Mouse (Mus musculus) liver, embryonic 14.5 days (tissue): ENCODE data around the gene Gm6904. TPM values are rescaled to one million over a fixed set of nuclear protein-coding genes. Genes with fewer than 3 reads are reported as not detected.
A peak's percentile ranks its signal among the peaks of the same experiment; 100 is the strongest.

Experiments used
- ATAC-seq: fragments of 200-750 bp; cut with Nextera tagmentation; 2 replicates; pipeline ENCODE4 v1.8.0; 2017; ENCODE audit warnings: moderate number of reproducible peaks, mild to moderate bottlenecking, moderate library complexity; ENCODE audit not compliant: insufficient read depth
- DNase-seq, 3 experiments: peaks; one replicate each; pipeline ENCODE4 v3.0.0-alpha.2; 2012 to 2013; ENCODE audit warnings: low read depth in 3 of 3, low spot score in 3 of 3
- H3K27ac ChIP-seq: fragments of 300-500 bp; sonication (generic); 2 replicates; pipeline ENCODE4 v1.5.1; 2014; ENCODE audit warnings: moderate library complexity, mild to moderate bottlenecking, control low read depth, inconsistent platforms
- H3K27me3 ChIP-seq: fragments of 300-500 bp; sonication (generic); 2 replicates; pipeline ENCODE4 v1.6.1; 2014; ENCODE audit warnings: mild to moderate bottlenecking, low read length, moderate library complexity; ENCODE audit not compliant: control insufficient read depth, insufficient read depth
- H3K36me3 ChIP-seq: fragments of 300-500 bp; sonication (generic); replicated peaks from 2 replicates; pipeline ENCODE4 v1.6.1; 2014; ENCODE audit warnings: low read depth; ENCODE audit not compliant: control insufficient read depth, insufficient read depth
- H3K4me1 ChIP-seq, 2 experiments: fragments of 200-500 bp in 1 of 2; fragments of 300-500 bp in 1 of 2; sonication (generic) in 1 of 2; replicated peaks; 2 replicates each; pipeline ENCODE4 v1.6.1; 2012 to 2014; ENCODE audit warnings: antibody characterized with exemption in 1 of 2, inconsistent platforms in 1 of 2, low read length in 1 of 2; ENCODE audit not compliant: control insufficient read depth in 2 of 2, insufficient read depth in 2 of 2
- H3K4me2 ChIP-seq: fragments of 300-500 bp; sonication (generic); 2 replicates; pipeline ENCODE4 v1.6.1; 2014; ENCODE audit warnings: low read depth, mild to moderate bottlenecking, control low read depth, moderate library complexity
- H3K4me3 ChIP-seq, 2 experiments: fragments of 200-500 bp in 1 of 2; fragments of 300-500 bp in 1 of 2; sonication (generic) in 1 of 2; 2 replicates each; pipeline ENCODE4 v1.5.1; 2012 to 2014; ENCODE audit warnings: low read depth in 2 of 2, low read length in 2 of 2, mild to moderate bottlenecking in 2 of 2, control low read depth in 1 of 2, inconsistent platforms in 1 of 2, moderate library complexity in 1 of 2; ENCODE audit not compliant: insufficient read depth in 1 of 2
- H3K9ac ChIP-seq: fragments of 300-500 bp; sonication (generic); replicated peaks from 2 replicates; pipeline ENCODE4 v1.6.1; 2014; ENCODE audit warnings: mild to moderate bottlenecking, control low read depth, moderate library complexity
- H3K9me3 ChIP-seq: fragments of 300-500 bp; sonication (generic); 2 replicates; pipeline ENCODE4 v1.6.1; 2016; ENCODE audit warnings: low read length, mixed read lengths; ENCODE audit not compliant: control insufficient read depth
- CTCF ChIP-seq: IDR thresholded peaks from 2 replicates; pipeline ENCODE4 v1.5.1; 2016; ENCODE audit warnings: antibody characterized with exemption, low read depth, control low read depth
- EP300 ChIP-seq: IDR thresholded peaks from 2 replicates; pipeline ENCODE4 v1.6.1; 2016; ENCODE audit warnings: antibody characterized with exemption, low read depth
- WGBS: fragments of 180-500 bp; shearing (Covaris S2); extraction: QIAGEN DNeasy Blood & Tissue Kit; methylation state at CpG from one replicate; pipeline ENCODE4 v1.1.7; 2014; ENCODE audit not compliant: insufficient replicate concordance; 5-methylcytosine and 5-hydroxymethylcytosine counted together
- polyA plus RNA-seq, 2 experiments: library from polyadenylated mRNA; depleted of rRNA in 1 of 2; stranded (reverse) in 1 of 2; unstranded in 1 of 2; fragments of >200 nt; fragmentation: Nextera tagmentation in 1 of 2; extraction: Ambion mirVana in 1 of 2; gene quantifications; 2 replicates each; pipeline versions ENCODE4 v1.2.1 to v1.2.3; 2012 to 2014

The Gm6904 gene
- polyA plus RNA-seq, 2 experiments, result not detected

- peak overlapping the region; percentile 84 for H3K27ac ChIP-seq
- H3K4me2 ChIP-seq, result peak overlapping the region; percentile 96
- H3K9ac ChIP-seq, result peak overlapping the region; percentile 83
- DNase-seq (no peak), ATAC-seq (peak; percentile 0; the same call in 1 of the 2 replicates)
- peaks cover 0 to 18% of the 10 kb centered on the region in 2 experiments for H3K4me1 ChIP-seq
- 3% methylated on average over 21 of the region's 21 CpGs for WGBS
- TF ChIP-seq EP300, result no peak
- no peak for TF ChIP-seq CTCF
- H3K9me3 ChIP-seq, result no peaks in the 10 kb centered on the region
- H3K4me3 ChIP-seq, result peak overlapping the region; percentile 80 to 94
- no peaks in the 10 kb centered on the region for H3K27me3 ChIP-seq
- no peaks in the 10 kb centered on the region for H3K36me3 ChIP-seq
These were observed 58.3 kb downstream of the Gm6904 start for GRCm38 (mm10) chr14:59201604-59202215.

GRCm38 (mm10) chr14:59200711-59201603, 59.1 kb downstream of the Gm6904 start, which contains the start of gene Rcbtb1:
TSS of gene Rcbtb1 (plus strand) at chr14:59201209.
- no peaks in the 10 kb centered on the region for H3K9me3 ChIP-seq
- H3K27ac ChIP-seq, result peak within 1 kb of the TSS; percentile 84
- no peaks in the 10 kb centered on the region for H3K36me3 ChIP-seq
- H3K9ac ChIP-seq, result peak within 1 kb of the TSS; percentile 83
- H3K4me1 ChIP-seq, result peaks cover 0 to 15% of the 10 kb centered on the region in 2 experiments
- DNase-seq (peak; percentile 83 to 85 (median 84)), ATAC-seq (peak; percentile 94)
- H3K4me3 ChIP-seq, result peak within 1 kb of the TSS; percentile 80 to 94
- H3K4me2 ChIP-seq, result peak within 1 kb of the TSS; percentile 96
- no peaks in the 10 kb centered on the region for H3K27me3 ChIP-seq
- WGBS, result under 1% methylated on average over 96 of the region's 96 CpGs
- TF ChIP-seq EP300 (no peak; the same call in 1 of the 2 replicates), CTCF (peak; percentile 65)

Other genes with a start within 250 kb of the Gm6904 start
- gene 1700129C05Rik, start 117.3 kb downstream of the Gm6904 start, polyA plus RNA-seq (2012; rRNA removed), result not detected in 2 replicates
- not detected in 2 replicates for gene 1700129C05Rik, start 117.3 kb downstream of the Gm6904 start, polyA plus RNA-seq (2014; fragmentation: Nextera tagmentation; extraction: Ambion mirVana)
- gene Gm5142, start 81.5 kb downstream of the Gm6904 start, polyA plus RNA-seq (2012; rRNA removed), result not detected in 2 replicates
- gene Gm5142, start 81.5 kb downstream of the Gm6904 start, polyA plus RNA-seq (2014; fragmentation: Nextera tagmentation; extraction: Ambion mirVana), result not detected in 2 replicates
- 8.4 and 11.2 TPM in 2 replicates for gene Rcbtb1, start 59.0 kb downstream of the Gm6904 start, polyA plus RNA-seq (2012; rRNA removed)
- 13.5 and 14.3 TPM in 2 replicates for gene Rcbtb1, start 59.0 kb downstream of the Gm6904 start, polyA plus RNA-seq (2014; fragmentation: Nextera tagmentation; extraction: Ambion mirVana)
- 0.12 TPM in 1 of 2 replicates, not detected in the other for gene Phf11a, start 37.3 kb upstream of the Gm6904 start, polyA plus RNA-seq (2012; rRNA removed)
- gene Phf11a, start 37.3 kb upstream of the Gm6904 start, polyA plus RNA-seq (2014; fragmentation: Nextera tagmentation; extraction: Ambion mirVana), result 0.34 TPM in 1 of 2 replicates, not detected in the other
- 0.18 and 0.45 TPM in 2 replicates for gene Phf11b, start 81.1 kb upstream of the Gm6904 start, polyA plus RNA-seq (2012; rRNA removed)
- 1.0 and 1.1 TPM in 2 replicates for gene Phf11b, start 81.1 kb upstream of the Gm6904 start, polyA plus RNA-seq (2014; fragmentation: Nextera tagmentation; extraction: Ambion mirVana)
- 0.51 and 0.64 TPM in 2 replicates for gene Phf11d, start 105.3 kb upstream of the Gm6904 start, polyA plus RNA-seq (2012; rRNA removed)
- 1.3 and 1.5 TPM in 2 replicates for gene Phf11d, start 105.3 kb upstream of the Gm6904 start, polyA plus RNA-seq (2014; fragmentation: Nextera tagmentation; extraction: Ambion mirVana)
- 0.60 and 0.78 TPM in 2 replicates for gene Phf11c, start 135.2 kb upstream of the Gm6904 start, polyA plus RNA-seq (2012; rRNA removed)
- gene Phf11c, start 135.2 kb upstream of the Gm6904 start, polyA plus RNA-seq (2014; fragmentation: Nextera tagmentation; extraction: Ambion mirVana), result 0.29 and 0.51 TPM in 2 replicates
- 4.0 and 5.2 TPM in 2 replicates for gene Setdb2, start 180.7 kb upstream of the Gm6904 start, polyA plus RNA-seq (2012; rRNA removed)
- 6.9 and 8.4 TPM in 2 replicates for gene Setdb2, start 180.7 kb upstream of the Gm6904 start, polyA plus RNA-seq (2014; fragmentation: Nextera tagmentation; extraction: Ambion mirVana)
- gene Cab39l, start 180.8 kb upstream of the Gm6904 start, polyA plus RNA-seq (2012; rRNA removed), result 4.9 and 8.4 TPM in 2 replicates
- gene Cab39l, start 180.8 kb upstream of the Gm6904 start, polyA plus RNA-seq (2014; fragmentation: Nextera tagmentation; extraction: Ambion mirVana), result 29.8 and 30.0 TPM in 2 replicates